Mouse (Mus musculus) CH12.LX (cell line): ENCODE data around the gene Foxa1. TPM values are rescaled to one million over a fixed set of nuclear protein-coding genes. Genes with fewer than 3 reads are reported as not detected.

Source experiments
- DNase-seq: peaks from one replicate; pipeline ENCODE4 v3.0.0-alpha.2; 2013; ENCODE audit errors: extremely low read depth
- H3K27ac ChIP-seq: 2 replicates; pipeline ENCODE4 v1.5.1; 2012; ENCODE audit warnings: low read depth, mild to moderate bottlenecking, control low read depth, moderate library complexity; ENCODE audit not compliant: insufficient read depth
- H3K27me3 ChIP-seq: replicated peaks from 2 replicates; pipeline ENCODE3; 2012; ENCODE audit warnings: inconsistent platforms
- H3K36me3 ChIP-seq, 2 experiments: replicated peaks in 1 of 2; 2 replicates each; pipeline versions ENCODE3 to v1.6.1; 2012; ENCODE audit warnings: inconsistent platforms in 1 of 2, low read length in 1 of 2, mild to moderate bottlenecking in 1 of 2, mixed read lengths in 1 of 2, moderate library complexity in 1 of 2; ENCODE audit not compliant: control insufficient read depth in 1 of 2, insufficient read depth in 1 of 2
- H3K4me1 ChIP-seq, 2 experiments: 2 replicates each; pipeline ENCODE4 v1.6.1; 2012; ENCODE audit warnings: inconsistent platforms in 1 of 2, moderate library complexity in 1 of 2; ENCODE audit not compliant: insufficient read depth in 2 of 2, control insufficient read depth in 1 of 2
- H3K4me2 ChIP-seq: 2 replicates; pipeline ENCODE4 v1.6.1; 2012; ENCODE audit warnings: low read depth, mild to moderate bottlenecking, control low read depth; ENCODE audit not compliant: poor library complexity, insufficient read depth, severe bottlenecking
- H3K4me3 ChIP-seq, 3 experiments: fragments of 150-350 bp in 1 of 3; sonication (generic) in 1 of 3; replicated peaks in 1 of 3; 2 replicates each; pipeline versions ENCODE3 to v1.5.1; 2011 to 2012; ENCODE audit warnings: low read depth in 2 of 3, low read length in 2 of 3, mild to moderate bottlenecking in 2 of 3, moderate library complexity in 2 of 3, control low read depth in 1 of 3, improper control_type of control experiment in 1 of 3, inconsistent platforms in 1 of 3, mixed read lengths in 1 of 3; ENCODE audit not compliant: poor library complexity in 1 of 3
- H3K79me2 ChIP-seq: replicated peaks from 2 replicates; pipeline ENCODE4 v1.6.1; 2012; ENCODE audit warnings: mild to moderate bottlenecking, moderate library complexity; ENCODE audit not compliant: control insufficient read depth, poor library complexity, insufficient read depth, severe bottlenecking; ENCODE audit errors: extremely low read depth
- H3K9ac ChIP-seq: 2 replicates; pipeline ENCODE4 v1.6.1; 2012; ENCODE audit warnings: low read depth, mild to moderate bottlenecking, control low read depth, moderate library complexity; ENCODE audit not compliant: insufficient read depth
- H3K9me3 ChIP-seq: replicated peaks from 2 replicates; pipeline ENCODE3; 2012; ENCODE audit warnings: low read length, inconsistent platforms, mixed read lengths
- BHLHE40 ChIP-seq: IDR thresholded peaks from 2 replicates; pipeline ENCODE4 v1.6.1; 2011; ENCODE audit warnings: mild to moderate bottlenecking, low read depth, low read length, improper control_type of control experiment
- CHD1 ChIP-seq: IDR thresholded peaks from 2 replicates; pipeline ENCODE4 v1.6.1; 2012; ENCODE audit warnings: low read depth, low read length, improper control_type of control experiment, inconsistent platforms
- E2F4 ChIP-seq: IDR thresholded peaks from 2 replicates; pipeline ENCODE4 v1.6.1; 2011; ENCODE audit warnings: low read depth, low read length, improper control_type of control experiment; ENCODE audit not compliant: insufficient replicate concordance
- JUND ChIP-seq: conservative IDR thresholded peaks from 2 replicates; pipeline ENCODE4 v1.6.1; 2011; ENCODE audit warnings: low read depth, low read length, improper control_type of control experiment
- MAFK ChIP-seq: IDR thresholded peaks from 2 replicates; pipeline ENCODE4 v1.6.1; 2011; ENCODE audit warnings: low read length, improper control_type of control experiment; ENCODE audit not compliant: insufficient replicate concordance
- MAZ ChIP-seq: IDR thresholded peaks from 2 replicates; pipeline ENCODE4 v1.6.1; 2012; ENCODE audit warnings: low read depth, mild to moderate bottlenecking, inconsistent platforms, low read length, improper control_type of control experiment, moderate library complexity
- MEF2A ChIP-seq: IDR thresholded peaks from 2 replicates; pipeline ENCODE4 v1.6.1; 2014; ENCODE audit warnings: low read depth, mild to moderate bottlenecking, inconsistent platforms, low read length, improper control_type of control experiment, borderline replicate concordance
- MXI1 ChIP-seq: IDR thresholded peaks from 2 replicates; pipeline ENCODE4 v1.6.1; 2011; ENCODE audit warnings: mild to moderate bottlenecking, low read depth, low read length, improper control_type of control experiment
- NRF1 ChIP-seq: IDR thresholded peaks from 2 replicates; pipeline ENCODE4 v1.6.1; 2014; ENCODE audit warnings: low read depth, mild to moderate bottlenecking, inconsistent platforms, low read length, improper control_type of control experiment, moderate library complexity
- PAX5 ChIP-seq: IDR thresholded peaks from 2 replicates; pipeline ENCODE4 v1.6.1; 2012; ENCODE audit warnings: low read length, inconsistent platforms, mixed read lengths
- POLR2AphosphoS2 ChIP-seq: IDR thresholded peaks from 2 replicates; pipeline ENCODE4 v1.6.1; 2011; ENCODE audit warnings: low read depth, low read length, improper control_type of control experiment
- SIN3A ChIP-seq: IDR thresholded peaks from 2 replicates; pipeline ENCODE4 v1.6.1; 2012; ENCODE audit warnings: low read length, improper control_type of control experiment, inconsistent platforms
- SMC3 ChIP-seq: IDR thresholded peaks from 2 replicates; pipeline ENCODE4 v1.6.1; 2011; ENCODE audit warnings: low read depth, low read length, improper control_type of control experiment
- TCF12 ChIP-seq: IDR thresholded peaks from 2 replicates; pipeline ENCODE4 v1.6.1; 2014; ENCODE audit warnings: low read depth, mild to moderate bottlenecking, inconsistent platforms, low read length, improper control_type of control experiment
- ZC3H11A ChIP-seq: IDR thresholded peaks from 2 replicates; pipeline ENCODE4 v1.6.1; 2012; ENCODE audit warnings: low read depth, mild to moderate bottlenecking, inconsistent platforms, low read length, improper control_type of control experiment
- ZKSCAN1 ChIP-seq: IDR thresholded peaks from 2 replicates; pipeline ENCODE4 v1.6.1; 2012; ENCODE audit warnings: low read depth, inconsistent platforms, low read length, improper control_type of control experiment, borderline replicate concordance
- ZNF384 ChIP-seq: IDR thresholded peaks from 2 replicates; pipeline ENCODE4 v1.6.1; 2012; ENCODE audit warnings: low read depth, low read length, improper control_type of control experiment, inconsistent platforms
- dilution Hi-C: fragments of 300-500 bp; cut with MboI; formaldehyde crosslinking; loops from 2 replicates; pipeline ENCODE4 v1.14.3; 2020; ENCODE audit warnings: low sequenced_read_pairs; ENCODE audit not compliant: extremely low pct_unique_long_range_greater_than_20kb, extremely low pct_ligation_motif_present
- in situ Hi-C: fragments of 300-500 bp; cut with MboI; formaldehyde crosslinking; loops from 3 replicates; pipeline ENCODE4 v1.14.3; 2019; ENCODE audit warnings: low sequenced_read_pairs, low pct_ligation_motif_present, low pct_unique_long_range_greater_than_20kb, mixed read lengths
- polyA plus RNA-seq: library from polyadenylated mRNA; unstranded; fragments of >175 nt; gene quantifications from 2 replicates; pipeline ENCODE4 v1.2.1, GENCODE M21; 2012; ENCODE audit warnings: low read depth; ENCODE audit not compliant: insufficient read length
- total RNA-seq, 2 experiments: library from RNA; depleted of rRNA; stranded (reverse); fragments of 300-350 nt in 1 of 2; fragments of >200 nt in 1 of 2; gene quantifications; 2 replicates each; pipeline ENCODE4 v1.2.3; 2012 to 2014

Foxa1 gene
- total and polyA plus RNA-seq, 3 experiments: not detected

GRCm38 (mm10) chr12:57541118-57541517, 5.6 kb downstream of the Foxa1 start:
- H3K9me3 ChIP-seq: peaks cover 22% of the 10 kb centered on the region
- no peaks in the 10 kb centered on the region for H3K4me1 ChIP-seq
- DNase-seq: no peak
- H3K79me2 ChIP-seq: no peaks in the 10 kb centered on the region
- TF ChIP-seq ZNF384 (no peak), MAZ (no peak), CHD1 (no peak), POLR2AphosphoS2 (no peak), PAX5 (no peak), TCF12 (no peak), JUND (no peak), NRF1 (no peak), E2F4 (no peak), MXI1 (no peak), MAFK (no peak), SMC3 (no peak), BHLHE40 (no peak), ZC3H11A (no peak)
- TF ChIP-seq, all 38 proteins: peak for 0
- H3K4me2 ChIP-seq: no peak overlapping the region
- dilution Hi-C loops (no loop called here), in situ Hi-C loops (no loop called here)
- no peaks in the 10 kb centered on the region for H3K27me3 ChIP-seq
- no peak overlapping the region for H3K9ac ChIP-seq
- H3K27ac ChIP-seq: no peak overlapping the region
- no peak overlapping the region for H3K4me3 ChIP-seq
- no peaks in the 10 kb centered on the region for H3K36me3 ChIP-seq

DNA sequence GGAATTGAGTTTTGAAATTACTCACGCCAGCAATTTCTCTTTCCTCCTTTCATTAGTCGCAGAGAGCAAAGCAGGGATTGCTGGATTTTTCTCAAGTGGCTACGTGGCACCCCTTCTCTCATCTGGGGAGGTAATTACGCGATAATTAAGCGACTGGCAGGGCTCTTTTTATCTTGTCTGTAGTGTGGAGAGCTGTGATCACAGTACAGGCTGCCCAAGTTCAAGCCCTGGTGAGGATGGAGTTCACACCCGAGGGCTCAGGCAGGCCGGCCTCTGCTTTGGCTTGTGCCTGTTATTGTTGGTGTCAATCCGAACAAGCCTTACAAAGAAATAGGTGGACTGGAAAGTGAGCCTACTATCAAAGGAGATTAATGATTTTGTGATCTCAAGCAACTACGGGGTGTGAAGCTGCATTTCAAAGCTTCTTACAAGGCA, 7.1 kb downstream of the Foxa1 start:
- H3K4me3 ChIP-seq: no peak overlapping the region
- no peaks in the 10 kb centered on the region for H3K79me2 ChIP-seq
- in situ Hi-C loops: no loop called here
- H3K27ac ChIP-seq: no peak overlapping the region
- H3K9me3 ChIP-seq: peaks cover 18% of the 10 kb centered on the region
- no peaks in the 10 kb centered on the region for H3K4me1 ChIP-seq
- no peaks in the 10 kb centered on the region for H3K27me3 ChIP-seq
- no peak for DNase-seq
- H3K36me3 ChIP-seq: no peaks in the 10 kb centered on the region
- TF ChIP-seq MAZ: no peak
- no peak for TF ChIP-seq MEF2A
- TF ChIP-seq ZNF384: no peak
- TF ChIP-seq SIN3A: no peak
- TF ChIP-seq ZKSCAN1: no peak
- no peak for TF ChIP-seq PAX5
- TF ChIP-seq NRF1: no peak
- no peak for TF ChIP-seq TCF12
- dilution Hi-C loops: no loop called here
- H3K9ac ChIP-seq: no peak overlapping the region
- no peak overlapping the region for H3K4me2 ChIP-seq
